Mouse (Mus musculus): ENCODE data around the gene Itga8.

- no peak for TF ChIP-seq CTCF (IDR thresholded peaks at IDR 0.05; ENCODE audit: control insufficient read depth, insufficient read depth, insufficient replicate concordance, low read depth, low read length)
- no peak for TF ChIP-seq POLR2A (IDR thresholded peaks at IDR 0.05; ENCODE audit: control insufficient read depth, low read depth, low read length)
These were observed 5.6 kb upstream of the Itga8 start for GRCm38 (mm10) chr2:12307311-12307710.
